31 mouse cellular contexts compared by ENCODE assay signal in the genomic region with DNA sequence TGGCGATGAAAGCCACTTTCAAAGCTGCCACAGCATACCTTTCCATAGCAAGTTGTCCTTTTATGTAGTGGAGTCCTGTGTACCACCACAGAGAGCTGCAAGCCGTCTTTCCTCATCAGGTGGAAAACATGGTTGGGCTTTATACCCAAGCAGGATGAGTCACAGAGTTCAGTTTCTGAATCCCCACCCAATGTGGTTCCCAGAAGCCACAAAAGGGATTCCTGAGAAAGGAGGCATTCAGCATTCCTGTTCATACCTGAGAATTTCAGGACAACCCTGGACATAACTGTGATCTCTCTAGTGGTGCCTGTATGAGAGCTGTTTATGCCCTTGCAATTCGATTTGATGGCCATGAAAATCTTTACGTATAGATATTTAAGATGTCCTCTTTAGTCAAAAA.
DNase-seq lines count a peak whose midpoint lies in the region; ATAC-seq and TF ChIP-seq lines count a peak whose summit lies in the region.
"Had no signal": no experiment of that assay in that cellular context is flagged by ENCODE, and none has a peak within 500 bp of the region (broad histone marks: within the 10 kb centered on the region; RNA-seq: fewer than 3 reads in every experiment).

No protein-coding gene starts in this region.

- WGBS in hindbrain, embryonic 14.5 days = 86% methylated on average over 4 of the region's 4 CpGs
- 77% methylated on average over 4 of the region's 4 CpGs for WGBS in hindbrain, postnatal 0 days

- no peak overlapping the region for H3K27ac ChIP-seq in hindbrain, embryonic 14.5 days
- H3K27ac ChIP-seq in hindbrain, postnatal 0 days = no peak overlapping the region
- H3K27ac ChIP-seq: embryonic facial prominence, embryonic 13.5 days; gastrocnemius, adult 2 months; heart, adult 2 months; hindbrain, embryonic 15.5 days; kidney, embryonic 15.5 days; limb, embryonic 12.5 days; lung, embryonic 15.5 days; midbrain, embryonic 13.5 days; neural tube, embryonic 12.5 days had no signal

- no peaks in the 10 kb centered on the region for H3K27me3 ChIP-seq in hindbrain, embryonic 14.5 days (ENCODE audit: control insufficient read depth, insufficient read depth, low read length)
- no peaks in the 10 kb centered on the region for H3K27me3 ChIP-seq in hindbrain, postnatal 0 days (ENCODE audit: insufficient read depth, low read length)
- H3K27me3 ChIP-seq: embryonic facial prominence, embryonic 13.5 days; heart, embryonic 12.5 days; hindbrain, embryonic 15.5 days; kidney, embryonic 15.5 days; limb, embryonic 12.5 days; lung, embryonic 15.5 days; midbrain, embryonic 13.5 days; neural tube, embryonic 12.5 days had no signal

- H3K9me3 ChIP-seq in hindbrain, embryonic 14.5 days (ENCODE audit: control insufficient read depth, low read length) = no peaks in the 10 kb centered on the region
- no peaks in the 10 kb centered on the region for H3K9me3 ChIP-seq in hindbrain, postnatal 0 days (ENCODE audit: low read length)
- H3K9me3 ChIP-seq: embryonic facial prominence, embryonic 13.5 days; heart, embryonic 12.5 days; hindbrain, embryonic 15.5 days; kidney, embryonic 15.5 days; limb, embryonic 12.5 days; lung, embryonic 15.5 days; midbrain, embryonic 13.5 days; neural tube, embryonic 12.5 days had no signal

- H3K9ac ChIP-seq in hindbrain, embryonic 14.5 days = no peak overlapping the region
- no peak overlapping the region for H3K9ac ChIP-seq in hindbrain, postnatal 0 days (replicated peaks; ENCODE audit: low read length)
- H3K9ac ChIP-seq: embryonic facial prominence, embryonic 13.5 days; heart, embryonic 12.5 days; hindbrain, embryonic 15.5 days; kidney, embryonic 15.5 days; limb, embryonic 12.5 days; lung, embryonic 15.5 days; midbrain, embryonic 13.5 days; neural tube, embryonic 12.5 days had no signal

- TF ChIP-seq CTCF in hindbrain, postnatal 0 days (IDR thresholded peaks at IDR 0.05; ENCODE audit: low read depth) = no peak

- H3K4me1 ChIP-seq in hindbrain, embryonic 14.5 days (replicated peaks; ENCODE audit: control insufficient read depth, insufficient read depth, low read length) = no peaks in the 10 kb centered on the region
- no peaks in the 10 kb centered on the region for H3K4me1 ChIP-seq in hindbrain, postnatal 0 days (ENCODE audit: insufficient read depth, low read length)
- H3K4me1 ChIP-seq: embryonic facial prominence, embryonic 13.5 days; heart, embryonic 12.5 days; hindbrain, embryonic 15.5 days; kidney, embryonic 15.5 days; limb, embryonic 12.5 days; lung, embryonic 15.5 days; neural tube, embryonic 12.5 days had no signal

- H3K4me2 ChIP-seq in hindbrain, embryonic 14.5 days (replicated peaks) = no peak overlapping the region
- no peak overlapping the region for H3K4me2 ChIP-seq in hindbrain, postnatal 0 days (ENCODE audit: low read depth, low read length)
- H3K4me2 ChIP-seq: embryonic facial prominence, embryonic 13.5 days; heart, embryonic 12.5 days; hindbrain, embryonic 15.5 days; kidney, embryonic 15.5 days; limb, embryonic 12.5 days; liver, embryonic 11.5 days; lung, embryonic 15.5 days; midbrain, embryonic 13.5 days; neural tube, embryonic 12.5 days had no signal

- no peak for ATAC-seq in hindbrain, embryonic 14.5 days (ENCODE audit: low FRiP score)
- ATAC-seq in hindbrain, postnatal 0 days = no peak
- ATAC-seq: forebrain, embryonic 16.5 days; midbrain, embryonic 13.5 days had no signal

- no peak overlapping the region for H3K4me3 ChIP-seq in hindbrain, embryonic 14.5 days (replicated peaks; ENCODE audit: low read length)
- H3K4me3 ChIP-seq in hindbrain, postnatal 0 days (ENCODE audit: low read length) = no peak overlapping the region
- H3K4me3 ChIP-seq: embryonic facial prominence, embryonic 13.5 days; erythroblast, embryonic 14.5 days; gastrocnemius, adult 2 months; heart, adult 2 months; heart, embryonic 12.5 days; hindbrain, embryonic 15.5 days; kidney, embryonic 15.5 days; limb, embryonic 12.5 days; lung, embryonic 15.5 days; midbrain, embryonic 13.5 days; myocyte; neural tube, embryonic 12.5 days had no signal

- peak; percentile 6 for DNase-seq in embryo, embryonic 10 days (ENCODE audit: low spot score)
- no peak for DNase-seq in embryo, embryonic 9.5 days (ENCODE audit: extremely low spot score)
- DNase-seq in hindbrain, embryonic 14.5 days (ENCODE audit: low spot score) = peak; percentile 23
- no peak for DNase-seq in hindbrain, postnatal 0 days (ENCODE audit: low spot score)
- DNase-seq in 3T3-L1 (ENCODE audit: low read depth, low spot score) (peak; percentile 60), R1 (ENCODE audit: low read depth, low spot score) (peak; percentile 5)
- DNase-seq in lung, postnatal 4 days = no peak
- DNase-seq in adrenal gland, postnatal 14 days = no peak
- DNase-seq: adrenal gland, postnatal 25 days; cerebellum, adult 18-20 months; cerebellum, postnatal 14 days; gastrocnemius, adult 2 months; gastrocnemius, postnatal 36 days; heart, adult 2 months; kidney, adult 18-20 months; kidney, postnatal 25 days; right cerebral cortex, adult 18-20 months; right cerebral cortex, postnatal 4 days; thymus, postnatal 4 days had no signal

- H3K36me3 ChIP-seq in hindbrain, embryonic 14.5 days (replicated peaks; ENCODE audit: control insufficient read depth, insufficient read depth) = no peaks in the 10 kb centered on the region
- H3K36me3 ChIP-seq in hindbrain, postnatal 0 days (ENCODE audit: insufficient read depth, low read length) = no peaks in the 10 kb centered on the region
- H3K36me3 ChIP-seq: embryonic facial prominence, embryonic 13.5 days; heart, embryonic 12.5 days; hindbrain, embryonic 15.5 days; kidney, embryonic 15.5 days; limb, embryonic 12.5 days; lung, embryonic 15.5 days; midbrain, embryonic 13.5 days; neural tube, embryonic 12.5 days had no signal

Comparison
In these comparisons a context has a peak if more than half of its experiments do, and no peak if none do; other contexts are left out.
1. DNase-seq: peak in embryo, embryonic 10 days (single experiment), hindbrain, embryonic 14.5 days (single experiment), 3T3-L1 (single experiment) and R1 (single experiment); none in embryo, embryonic 9.5 days (single experiment), hindbrain, postnatal 0 days (single experiment), lung, postnatal 4 days (0 of 2) and adrenal gland, postnatal 14 days (single experiment).